Mouse (Mus musculus) erythroid progenitor cell, adult 5-6 weeks (primary cell): ENCODE data around the gene Cenph. TPM values are rescaled to one million over a fixed set of nuclear protein-coding genes. Genes with fewer than 3 reads are reported as not detected.
"Not testable (repeated sequence)": the region's sequence is repeated elsewhere in the genome, so short reads cannot be mapped to it uniquely, and the experiment has no call there.

ENCODE experiments used
- ATAC-seq: replicated peaks from 2 replicates; pipeline ENCODE4 v1.8.0; 2016; ENCODE audit warnings: moderate number of reproducible peaks, mild to moderate bottlenecking, moderate TSS enrichment, inconsistent platforms; ENCODE audit not compliant: poor library complexity, low FRiP score, severe bottlenecking
- total RNA-seq, 2 experiments: library from RNA; stranded (forward) in 1 of 2; stranded (reverse) in 1 of 2; fragments of 150-400 nt in 1 of 2; fragments of 186-747, 209-891 nt in 1 of 2; gene quantifications; 2 replicates each; pipeline versions ENCODE4 v1.2.3 to v1.2.4; 2015 to 2017; ENCODE audit warnings: low replicate concordance in 2 of 2

The Cenph gene
- 75.5 and 87.6 TPM in 2 replicates for total RNA-seq (2015; ENCODE audit: low replicate concordance)
- total RNA-seq (2017; ENCODE audit: low replicate concordance): 44.6 and 60.3 TPM in 2 replicates

DNA sequence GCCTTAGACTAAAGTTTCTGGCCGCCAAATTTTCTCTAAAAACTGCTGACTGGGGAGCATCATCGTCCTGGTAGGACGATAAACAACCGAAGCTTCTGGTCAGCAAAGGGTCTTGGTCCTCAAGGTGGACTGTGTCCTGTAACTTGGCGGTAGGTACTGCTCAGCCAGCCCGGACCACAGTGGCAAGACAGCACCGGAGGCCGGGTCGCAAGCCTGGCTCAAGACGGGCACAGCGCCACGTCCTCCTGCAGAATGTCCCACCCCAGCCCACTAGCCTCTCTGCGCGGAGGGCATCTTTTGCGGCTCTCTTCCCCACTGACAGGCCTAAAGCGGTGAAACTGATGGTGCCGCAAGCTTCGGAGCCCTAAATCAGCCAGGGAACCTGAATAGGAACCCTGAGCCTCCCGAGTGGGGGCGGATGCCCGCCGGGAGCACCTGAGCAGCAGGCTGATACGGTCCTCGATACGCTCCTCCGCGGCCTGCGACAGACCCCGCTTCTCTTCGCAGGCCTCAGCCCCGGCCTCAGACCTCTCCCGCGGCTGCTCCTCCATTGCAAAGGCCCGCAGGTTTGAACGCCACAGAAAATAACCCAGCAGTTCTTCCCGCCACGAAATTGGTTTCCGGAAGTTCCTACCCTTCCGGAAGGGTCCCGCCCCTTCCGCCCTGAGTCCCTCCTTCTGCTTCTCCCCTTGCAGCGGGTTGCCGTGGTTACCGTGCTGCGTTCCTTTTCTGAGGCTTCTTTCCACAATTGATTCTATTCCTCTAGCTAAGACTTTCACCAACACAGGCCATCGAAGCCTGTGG, at the start of gene Cenph:
TSS of gene Cenph (minus strand) at position 648 of the 804 bp plus-strand sequence.
- peak; percentile 91 for ATAC-seq

DNA sequence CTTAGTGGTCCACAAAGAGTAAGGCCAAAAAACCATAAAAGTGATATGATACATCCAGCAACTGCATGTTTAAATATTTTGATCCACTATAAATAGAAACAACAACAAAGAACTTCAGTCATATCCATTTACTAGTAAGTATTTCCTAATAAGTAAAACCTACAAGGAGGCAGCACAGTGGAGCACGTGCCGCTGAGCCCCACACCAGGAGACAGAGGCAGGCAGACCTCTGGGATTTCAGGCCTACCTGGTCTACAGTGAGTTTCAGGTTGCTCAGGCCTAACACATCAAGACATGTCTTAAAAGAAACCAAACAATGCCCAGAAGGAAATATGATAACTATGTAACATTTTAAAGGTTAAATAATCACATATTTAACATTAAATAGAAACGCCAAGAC, 49.2 kb upstream of the Cenph start:
- ATAC-seq: no peak

GRCm38 (mm10) chr13:100824306-100824705, 48.6 kb upstream of the Cenph start:
- no peak for ATAC-seq

DNA sequence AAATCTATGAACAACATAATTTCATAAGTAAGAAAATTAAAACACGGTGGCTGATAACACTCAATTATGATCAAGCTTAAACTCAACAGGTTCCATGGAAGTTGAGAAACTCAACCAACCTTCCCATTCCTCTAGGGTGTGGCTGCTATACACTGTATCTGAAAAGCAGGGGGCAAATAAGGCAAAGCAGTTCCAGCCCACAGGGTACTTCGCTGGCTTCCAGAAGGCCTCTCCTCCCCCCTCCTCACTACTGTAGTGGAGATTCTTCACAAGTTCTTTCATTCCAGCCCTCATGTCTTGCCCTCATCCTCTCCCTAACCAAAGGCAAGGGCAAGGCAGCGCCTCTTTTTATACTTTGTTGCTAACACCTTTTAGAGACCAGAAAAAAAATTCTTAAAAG, 48.2 kb upstream of the Cenph start:
- no peak for ATAC-seq

GRCm38 (mm10) chr13:100814451-100814850, 38.8 kb upstream of the Cenph start:
- ATAC-seq: no peak

DNA sequence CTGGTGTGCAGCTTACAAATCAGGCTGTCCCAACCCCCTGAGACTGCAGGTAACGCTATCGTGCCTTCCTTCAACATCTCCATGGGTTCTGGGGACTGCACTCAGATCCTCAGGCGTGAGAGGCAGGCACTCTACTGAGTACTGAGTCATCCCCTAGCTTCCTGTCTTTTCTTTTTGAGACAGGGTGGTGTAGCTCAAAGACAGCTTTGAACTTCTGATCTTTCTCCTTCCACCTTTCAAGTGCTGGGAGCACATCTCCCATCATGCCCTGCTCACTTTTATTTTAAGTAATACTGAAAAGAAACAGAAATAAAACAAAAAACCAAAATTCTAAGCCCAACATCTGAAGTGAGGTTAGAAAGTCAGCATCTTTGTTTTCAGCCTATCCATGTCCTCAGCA, 30.1 kb upstream of the Cenph start:
- no peak for ATAC-seq

DNA sequence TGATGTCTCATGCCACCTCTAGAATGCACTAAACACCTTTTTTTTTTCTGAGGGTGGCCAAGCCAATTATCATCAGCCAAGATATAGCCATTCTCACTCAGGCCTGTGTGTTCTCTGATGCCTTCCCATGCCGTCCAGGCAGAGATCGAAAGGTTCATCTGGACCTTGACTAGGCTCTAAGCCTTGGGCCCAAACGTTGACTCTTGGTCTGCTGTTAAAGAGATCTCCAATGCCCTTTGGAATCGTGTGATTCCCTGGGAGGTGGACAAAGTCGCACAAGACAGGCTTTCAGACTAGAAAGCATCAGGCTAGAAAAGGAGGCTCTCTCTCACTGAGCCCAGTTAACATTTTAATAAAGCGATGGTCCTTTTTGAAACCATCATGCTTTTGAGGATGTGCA, 21.5 kb upstream of the Cenph start:
- no peak for ATAC-seq

DNA sequence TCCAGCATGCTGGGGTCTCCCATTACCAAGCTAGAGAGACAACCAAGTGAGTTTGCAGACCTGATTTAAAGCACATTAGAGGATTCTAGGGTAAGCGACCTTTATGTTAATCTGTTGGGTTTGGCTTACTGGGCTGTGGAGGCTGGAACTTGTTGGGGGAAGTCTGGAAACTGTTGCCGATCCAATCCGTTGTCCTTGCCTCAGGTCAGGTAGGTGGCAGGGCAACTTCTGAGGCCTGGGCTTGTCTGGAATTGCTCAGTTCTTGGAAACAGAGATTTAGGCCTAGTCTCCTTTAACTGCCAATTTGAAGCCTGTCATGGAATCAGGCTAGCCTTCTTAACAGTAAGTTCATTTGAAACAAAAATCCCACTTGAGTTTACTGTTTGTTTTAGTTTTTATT, 13.4 kb upstream of the Cenph start:
- ATAC-seq: no peak

- not testable (repeated sequence) for ATAC-seq
Measured at GRCm38 (mm10) chr13:100788057-100788456, 12.4 kb upstream of the Cenph start.

DNA sequence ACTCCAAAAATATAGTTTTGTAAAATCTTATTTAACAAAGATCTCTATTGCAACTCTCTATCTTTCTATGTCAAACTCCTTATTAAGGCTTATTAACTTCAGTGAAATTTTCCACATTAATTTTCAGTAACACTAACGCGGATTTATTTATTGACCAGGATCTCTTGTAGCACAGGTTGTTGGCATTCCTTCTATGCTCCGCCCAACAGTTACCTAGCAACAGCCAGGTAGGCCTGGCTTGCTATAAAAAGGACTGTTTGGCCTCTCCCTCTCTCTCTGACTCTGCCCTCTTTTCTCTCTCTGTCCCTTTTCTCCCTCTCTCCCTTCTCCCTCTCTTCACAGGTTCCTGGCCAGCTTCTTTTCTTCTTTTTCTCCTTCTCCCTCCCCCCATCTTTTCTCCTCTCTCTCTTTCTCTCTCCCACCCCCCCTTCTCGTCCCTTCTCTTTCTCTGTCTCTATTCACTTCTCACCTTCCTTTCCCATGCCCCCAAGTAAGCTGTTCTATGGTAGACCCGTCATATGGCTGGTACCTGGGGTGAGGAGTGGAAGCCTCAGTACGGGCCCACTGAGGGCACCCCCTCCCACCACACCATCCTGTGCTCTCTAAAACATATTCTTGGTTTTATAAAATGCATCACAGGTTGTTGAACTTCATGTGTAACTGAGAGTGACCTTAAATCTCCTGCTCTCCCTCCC, 11.8 kb upstream of the Cenph start:
- ATAC-seq: no peak

DNA sequence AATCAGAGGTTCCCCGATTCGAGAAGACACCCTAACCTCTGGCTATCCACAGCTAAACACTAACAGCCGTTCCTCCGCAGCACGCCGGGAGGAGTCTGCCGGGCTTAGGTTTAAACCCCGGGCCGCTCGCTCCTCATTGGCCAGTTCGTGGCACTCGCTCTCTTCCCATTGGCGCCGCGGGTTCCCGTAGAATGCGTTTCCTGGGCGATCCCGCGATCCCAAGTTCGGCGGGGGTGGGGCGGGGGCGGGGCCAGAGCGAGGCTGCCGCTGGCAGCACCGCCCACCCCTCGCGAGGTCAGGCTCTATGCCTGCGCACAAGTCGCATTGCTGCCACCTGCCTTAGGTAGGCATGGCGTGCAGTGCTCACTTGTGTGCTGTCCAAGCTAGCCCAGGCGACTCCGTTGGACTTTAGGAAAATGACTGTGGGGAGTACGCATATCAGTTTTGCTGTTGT, 10.7 kb upstream of the Cenph start, which contains the start of gene Ccnb1:
TSS of gene Ccnb1 (minus strand) at position 157 of the 454 bp plus-strand sequence.
- peak; percentile 92 for ATAC-seq

GRCm38 (mm10) chr13:100785806-100786413, 10.2 kb upstream of the Cenph start:
- peak; percentile 72 for ATAC-seq

DNA sequence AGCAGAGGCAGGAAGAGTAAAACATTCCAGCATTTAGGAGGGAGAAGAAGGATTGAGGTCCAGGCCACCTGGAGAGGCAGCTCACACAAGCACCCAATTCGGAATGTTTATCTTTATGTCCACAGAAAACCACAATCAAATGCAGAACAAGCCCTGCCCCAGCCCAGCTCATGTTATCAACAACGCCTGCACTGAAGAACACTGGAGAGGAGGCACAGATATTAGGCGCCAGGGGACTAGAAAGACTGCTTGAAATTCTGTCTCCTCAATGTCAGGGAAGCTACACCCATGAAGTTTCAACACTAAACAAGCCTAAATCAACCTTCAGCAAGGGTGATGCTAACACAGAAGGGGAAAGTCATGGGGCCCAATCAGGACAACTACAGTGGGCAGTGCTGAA, 1.8 kb upstream of the Cenph start:
- peak; percentile 57 for ATAC-seq

GRCm38 (mm10) chr13:100776710-100777109, 1.0 kb upstream of the Cenph start:
- ATAC-seq: no peak

- peak; percentile 23 for ATAC-seq
Measured at GRCm38 (mm10) chr13:100776056-100776419, 339 bp upstream of the Cenph start.

- no peak for ATAC-seq
Measured at GRCm38 (mm10) chr13:100774704-100775103, 995 bp downstream of the Cenph start.

GRCm38 (mm10) chr13:100755329-100755728, 20.4 kb downstream of the Cenph start:
- ATAC-seq: peak; percentile 79

- ATAC-seq: no peak
Measured at GRCm38 (mm10) chr13:100754186-100754585, 21.5 kb downstream of the Cenph start.

DNA sequence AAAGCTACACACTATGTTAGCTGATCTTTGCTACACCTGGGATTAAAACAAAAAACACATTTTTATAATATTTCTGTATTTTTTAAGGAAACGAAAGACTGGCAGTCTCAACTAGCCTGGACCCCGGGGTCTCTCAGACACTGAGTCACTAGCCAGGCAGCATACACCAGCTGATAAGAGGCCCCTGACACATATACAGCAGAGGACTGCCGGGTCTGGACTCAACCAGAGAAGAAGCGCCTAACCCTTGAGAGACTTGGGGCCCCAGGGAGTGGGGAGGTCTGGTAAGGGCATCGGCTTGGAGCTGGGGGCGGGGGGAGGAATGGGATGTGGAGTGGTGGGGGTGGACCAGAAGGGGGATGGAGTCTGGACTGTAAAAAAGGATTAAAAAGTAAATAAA, 22.7 kb downstream of the Cenph start:
- ATAC-seq: no peak

DNA sequence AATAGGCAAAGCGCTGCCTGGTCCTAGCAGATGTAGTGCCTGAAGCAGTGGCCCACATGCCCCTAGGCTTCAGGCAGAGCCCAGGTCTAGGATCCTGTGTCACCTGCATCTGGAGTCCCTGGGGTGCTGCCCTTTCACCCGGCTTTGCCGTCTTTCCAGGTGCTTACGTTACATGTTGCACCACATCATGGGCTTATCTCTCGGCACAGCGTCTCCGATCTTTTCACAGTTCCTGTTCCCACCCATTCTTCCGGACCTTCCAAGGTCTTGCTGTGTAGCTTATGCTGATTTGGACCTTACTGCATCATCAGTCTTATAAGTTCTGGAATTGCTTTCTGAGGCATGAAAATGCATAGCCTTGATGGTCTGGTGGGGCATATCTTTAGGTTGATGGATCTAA, 23.2 kb downstream of the Cenph start:
- peak; percentile 51; the same call in 1 of the 2 replicates for ATAC-seq

- ATAC-seq: peak; percentile 35; the same call in 1 of the 2 replicates
Measured at GRCm38 (mm10) chr13:100751402-100751801, 24.3 kb downstream of the Cenph start.
